Mouse (Mus musculus): ENCODE measurements around the gene Esp22. TPM values are rescaled to one million over a fixed set of nuclear protein-coding genes. Genes with fewer than 3 reads are reported as not detected.

The Esp22 gene
- polyA plus RNA-seq (2012; rRNA removed; ENCODE audit: low replicate concordance) = not detected in 2 replicates

GRCm38 (mm10) chr17:39095034-39095433, at the start of gene Esp22:
Gene Esp22 (plus strand): TSS chr17:39095334.

DNA sequence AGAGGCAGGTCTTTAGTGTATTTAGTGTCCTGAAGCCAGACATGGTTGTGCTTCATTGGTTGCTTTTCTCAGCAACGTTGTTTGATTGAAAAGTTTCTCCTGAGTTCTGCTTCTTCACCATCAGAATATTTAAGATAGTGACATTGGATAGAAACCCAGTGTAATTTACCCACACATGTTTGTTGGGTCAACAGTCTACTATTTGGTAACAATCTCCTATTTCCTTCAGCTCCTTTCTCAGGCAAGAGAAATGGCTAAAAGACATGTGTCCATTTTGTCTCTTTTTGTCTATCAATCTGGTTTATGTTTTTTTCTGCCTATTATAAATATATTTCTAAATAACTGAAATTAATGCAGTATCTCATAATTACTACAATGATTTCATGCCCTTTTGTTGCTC, 18.2 kb upstream of the Esp22 start, which contains the start of gene Esp23:
TSS of gene Esp23 (minus strand) at position 101 of the 400 bp plus-strand sequence.

Other genes with a start within 250 kb of the Esp22 start
- not detected in 2 replicates for gene Esp24, start 58.6 kb upstream of the Esp22 start, polyA plus RNA-seq (2012; rRNA removed; ENCODE audit: low replicate concordance)
- gene Gm21903, start 52.0 kb upstream of the Esp22 start, polyA plus RNA-seq (2012; rRNA removed; ENCODE audit: low replicate concordance) = not detected in 2 replicates
- not detected in 2 replicates for gene Esp23, start 18.3 kb upstream of the Esp22 start, polyA plus RNA-seq (2012; rRNA removed; ENCODE audit: low replicate concordance)

Measured in subcutaneous adipose tissue, adult 2 months (tissue).